Mouse (Mus musculus) urinary bladder, postnatal 36 days (tissue): ENCODE measurements around the gene Pts.

Source experiments
- DNase-seq, 2 experiments: peaks; one replicate each; pipeline ENCODE4 v3.0.0; 2022; ENCODE audit warnings: low spot score in 2 of 2, mixed read lengths in 1 of 2

Gene Pts

DNA sequence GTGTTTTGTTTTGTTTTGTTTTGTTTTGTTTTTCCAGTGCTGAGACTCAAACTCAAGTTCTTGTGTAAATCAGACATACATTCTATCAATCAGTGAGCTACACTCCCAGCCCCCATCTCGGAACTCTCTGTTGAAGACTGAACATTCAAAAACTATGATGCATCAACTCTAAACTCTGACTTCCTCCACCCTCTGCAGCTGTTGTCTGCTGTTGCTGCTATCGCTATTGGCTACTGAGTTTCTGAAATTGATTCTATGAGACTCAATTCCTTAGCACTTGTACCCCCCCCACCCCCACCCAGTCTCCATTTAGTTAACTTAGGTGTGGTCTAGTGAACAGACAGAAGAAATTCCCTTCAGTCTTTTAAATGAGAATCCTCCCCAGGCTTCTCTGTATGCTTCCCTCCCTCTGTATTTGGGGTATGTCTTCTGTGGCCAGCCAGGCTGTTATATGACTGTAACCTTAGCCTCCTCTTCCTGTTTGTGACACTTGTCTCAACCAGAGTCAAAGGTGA is 36.9 kb downstream of the Pts start:
- no peak for DNase-seq

DNA sequence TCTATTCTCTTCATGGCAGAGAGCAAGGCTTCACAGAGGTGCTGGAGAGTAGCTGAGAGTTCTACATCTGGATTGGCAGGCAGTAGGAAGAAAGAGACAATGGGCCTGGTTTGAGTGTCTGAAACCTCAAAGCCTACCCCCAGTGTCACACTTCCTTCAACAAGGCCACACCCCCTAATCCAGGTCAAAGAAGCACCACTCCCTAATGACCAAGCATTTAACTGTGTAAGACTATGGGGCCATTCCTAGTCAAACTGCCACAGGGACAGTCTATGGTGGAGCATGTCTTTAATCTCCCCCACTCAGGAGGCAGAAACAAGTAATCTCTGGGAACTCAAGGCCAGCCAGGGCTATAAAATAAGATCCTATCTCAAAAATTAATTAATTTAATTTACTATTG is 37.7 kb downstream of the Pts start:
- DNase-seq: no peak

DNA sequence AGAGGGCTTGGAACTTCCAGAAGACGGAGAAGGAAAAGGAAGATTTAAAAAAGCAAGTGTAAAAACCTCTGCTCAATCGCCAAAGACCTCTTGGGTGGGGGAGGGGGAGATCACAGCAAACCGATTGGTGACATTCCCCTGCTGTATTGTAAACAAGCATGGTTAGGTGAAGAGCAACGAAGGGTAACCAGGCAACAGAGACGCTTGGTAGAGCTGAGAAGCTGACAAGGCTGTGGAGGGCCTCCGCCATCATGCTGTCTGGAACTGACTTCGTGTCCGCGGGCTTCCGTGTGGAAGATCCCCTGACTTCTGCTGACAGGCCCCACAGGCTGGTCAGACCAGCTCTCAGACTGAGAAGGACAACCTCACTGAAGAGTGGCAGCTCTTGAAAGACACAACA is 43.0 kb downstream of the Pts start:
- no peak for DNase-seq

DNA sequence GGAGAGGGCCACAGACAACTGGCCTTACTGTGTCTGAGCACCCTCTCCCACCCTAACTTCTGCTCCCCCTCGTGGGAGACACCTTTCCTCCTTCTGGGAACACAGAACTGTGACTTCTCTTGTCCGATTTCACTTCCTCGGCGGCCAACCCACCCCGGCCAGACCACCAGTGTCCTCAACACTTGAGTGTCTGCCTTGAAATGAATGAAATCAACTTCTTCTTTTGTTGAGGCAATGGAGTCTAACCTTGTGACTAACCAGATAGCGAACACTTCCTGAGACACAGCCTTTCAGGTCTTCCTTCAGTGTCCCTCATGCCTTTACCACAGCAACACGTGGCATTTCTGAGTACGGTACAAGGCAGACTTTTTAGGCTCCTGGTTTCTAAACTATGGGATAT is 45.8 kb downstream of the Pts start:
- no peak for DNase-seq

DNA sequence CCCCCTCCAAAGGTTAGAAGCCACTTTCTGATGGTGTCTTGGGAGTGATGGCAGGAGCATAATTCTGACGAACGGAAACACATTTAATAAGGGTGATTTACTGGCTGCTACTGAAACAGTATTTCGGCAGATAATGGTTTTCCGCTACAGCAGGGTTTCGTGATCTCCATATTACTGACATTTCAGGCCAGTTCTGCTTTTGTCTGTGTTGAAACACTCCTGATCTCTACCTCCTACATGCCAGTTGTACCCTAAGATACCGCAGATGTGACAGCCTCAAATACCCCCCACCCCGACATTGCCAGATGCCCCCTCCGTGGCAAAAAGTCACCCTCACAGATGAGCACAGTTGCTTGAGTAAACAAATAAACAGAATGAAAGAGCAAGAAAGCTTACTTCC is 49.0 kb downstream of the Pts start:
- no peak for DNase-seq

DNA sequence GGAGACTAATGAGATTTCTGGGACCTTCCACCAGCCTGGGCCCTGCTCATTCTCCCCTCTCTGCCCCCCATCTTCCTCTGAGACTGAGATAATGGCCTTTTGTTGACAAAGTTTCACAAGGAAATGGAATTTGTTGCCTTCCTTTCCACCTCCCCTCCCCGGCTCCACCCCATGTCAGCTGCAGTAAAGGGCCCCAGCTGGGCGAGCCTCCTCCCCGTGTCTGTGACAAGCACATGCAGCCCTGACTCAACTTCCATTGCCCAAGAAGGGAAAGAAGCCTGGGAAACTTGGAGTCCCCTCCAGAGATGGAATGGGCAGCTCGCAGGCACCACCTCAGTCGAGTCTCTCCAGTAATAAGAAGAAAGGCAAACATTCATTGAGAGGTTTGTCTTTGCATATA is 49.7 kb downstream of the Pts start:
- DNase-seq: peak in 1 of 2 experiments; percentile 48

DNA sequence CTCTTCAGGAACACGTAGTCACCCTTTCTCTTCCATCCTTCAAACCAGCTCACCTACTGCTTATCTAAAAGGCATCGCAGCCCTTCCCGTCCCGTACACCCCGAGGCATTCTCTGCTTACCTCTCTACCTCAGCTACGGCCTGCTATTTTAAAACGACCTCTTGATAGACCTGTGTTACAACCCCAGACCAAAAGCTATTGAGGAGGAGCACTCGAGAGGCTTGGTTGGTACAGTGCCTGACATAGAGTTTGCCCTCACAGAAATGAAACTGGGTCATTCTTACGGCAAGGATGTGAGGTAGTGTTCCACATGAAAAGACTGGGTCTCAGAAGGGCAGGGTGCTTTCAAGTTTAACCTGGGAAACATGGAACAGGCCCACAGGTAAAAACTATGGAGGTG is 51.3 kb downstream of the Pts start:
- DNase-seq: no peak

DNA sequence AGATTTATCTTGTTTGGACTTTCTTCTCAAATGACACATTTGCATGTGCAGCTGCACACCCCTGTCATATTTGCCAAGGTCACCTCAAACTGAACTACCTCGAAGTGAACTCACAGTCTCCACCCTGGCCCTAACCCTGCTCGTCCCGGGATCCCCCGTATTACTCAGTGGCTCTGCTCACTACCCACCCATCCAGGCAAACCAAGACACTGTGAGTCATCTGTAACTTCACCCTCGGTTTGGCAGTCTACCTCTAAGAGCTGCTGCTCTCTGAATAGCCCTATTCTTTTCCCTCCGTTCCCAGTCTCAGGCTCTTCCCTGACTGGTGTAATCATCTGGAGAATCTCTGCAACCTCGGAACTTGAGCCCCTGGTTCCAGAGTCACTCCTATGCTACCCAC is 51.9 kb downstream of the Pts start:
- no peak for DNase-seq

DNA sequence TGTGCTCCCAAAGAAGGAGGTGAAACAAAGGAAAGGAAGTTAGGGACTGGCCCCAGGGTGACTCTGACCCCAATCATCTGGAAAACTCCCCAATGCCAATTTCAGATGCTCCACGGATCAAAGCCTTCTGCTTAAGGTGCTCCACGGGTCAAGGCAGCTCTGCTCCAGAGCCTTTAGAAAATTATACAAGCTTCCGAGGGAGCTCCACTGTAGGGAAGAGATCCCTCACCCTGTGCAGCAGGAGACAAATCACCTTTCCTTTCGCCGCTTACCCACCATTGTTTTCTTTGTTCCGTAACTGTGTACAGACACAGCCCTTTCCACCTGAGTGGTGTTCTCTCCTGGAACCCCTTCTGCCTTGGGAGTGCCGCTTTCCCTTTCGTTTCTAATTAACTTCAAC is 52.8 kb downstream of the Pts start:
- no peak for DNase-seq

DNA sequence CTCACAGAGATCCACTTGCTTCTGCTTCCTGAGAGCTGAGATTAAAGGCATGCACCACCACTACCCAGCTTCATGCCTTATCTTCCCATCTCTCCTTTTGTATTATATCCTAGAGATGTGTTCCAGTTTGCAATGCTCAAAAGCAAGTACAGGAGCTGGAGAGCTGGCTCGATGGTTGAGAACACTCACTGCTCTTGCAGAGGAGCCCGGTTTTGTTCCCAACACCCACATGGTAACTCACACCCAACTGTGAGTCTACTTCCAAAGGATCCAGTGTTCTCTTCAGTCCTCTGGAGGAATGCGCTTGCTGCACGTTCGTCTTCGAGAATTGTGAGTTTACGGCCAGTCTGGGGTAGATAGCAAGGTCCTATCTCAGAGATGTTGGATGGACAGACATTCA is 53.2 kb downstream of the Pts start:
- DNase-seq: no peak
